Mouse (Mus musculus) G1E (cell line): ENCODE measurements around the gene Pdia5.

Source experiments
- CTCF ChIP-seq: IDR thresholded peaks from 2 replicates; pipeline ENCODE4 v1.5.1; 2012; ENCODE audit warnings: low read depth, low read length, inconsistent platforms, mixed read lengths
- GATA1 ChIP-seq: IDR thresholded peaks from 2 replicates; pipeline ENCODE4 v1.6.1; 2012; ENCODE audit warnings: borderline replicate concordance, low read length, inconsistent platforms, mixed read lengths
- TAL1 ChIP-seq: conservative IDR thresholded peaks from 2 replicates; pipeline ENCODE4 v1.6.1; 2012; ENCODE audit warnings: low read depth, low read length, inconsistent platforms, mixed read lengths

GRCm38 (mm10) chr16:35504266-35504665, 13.6 kb upstream of the Pdia5 start:
- TF ChIP-seq CTCF = no peak
- no peak for TF ChIP-seq GATA1
- TF ChIP-seq TAL1 = no peak
